Mouse (Mus musculus) testis, adult 2 months (tissue): ENCODE results near the gene Hcn2.

Experiments used
- CTCF ChIP-seq: fragments of 200-500 bp; IDR thresholded peaks from 2 replicates; pipeline ENCODE4 v1.5.1; 2012; ENCODE audit warnings: low read depth, mild to moderate bottlenecking, inconsistent platforms, low read length, moderate library complexity; ENCODE audit not compliant: control insufficient read depth, insufficient read depth, insufficient replicate concordance
- POLR2A ChIP-seq: fragments of 200-500 bp; IDR thresholded peaks from 2 replicates; pipeline ENCODE4 v1.6.1; 2012; ENCODE audit warnings: low read depth, mild to moderate bottlenecking, inconsistent platforms, low read length, moderate library complexity; ENCODE audit not compliant: control insufficient read depth

DNA sequence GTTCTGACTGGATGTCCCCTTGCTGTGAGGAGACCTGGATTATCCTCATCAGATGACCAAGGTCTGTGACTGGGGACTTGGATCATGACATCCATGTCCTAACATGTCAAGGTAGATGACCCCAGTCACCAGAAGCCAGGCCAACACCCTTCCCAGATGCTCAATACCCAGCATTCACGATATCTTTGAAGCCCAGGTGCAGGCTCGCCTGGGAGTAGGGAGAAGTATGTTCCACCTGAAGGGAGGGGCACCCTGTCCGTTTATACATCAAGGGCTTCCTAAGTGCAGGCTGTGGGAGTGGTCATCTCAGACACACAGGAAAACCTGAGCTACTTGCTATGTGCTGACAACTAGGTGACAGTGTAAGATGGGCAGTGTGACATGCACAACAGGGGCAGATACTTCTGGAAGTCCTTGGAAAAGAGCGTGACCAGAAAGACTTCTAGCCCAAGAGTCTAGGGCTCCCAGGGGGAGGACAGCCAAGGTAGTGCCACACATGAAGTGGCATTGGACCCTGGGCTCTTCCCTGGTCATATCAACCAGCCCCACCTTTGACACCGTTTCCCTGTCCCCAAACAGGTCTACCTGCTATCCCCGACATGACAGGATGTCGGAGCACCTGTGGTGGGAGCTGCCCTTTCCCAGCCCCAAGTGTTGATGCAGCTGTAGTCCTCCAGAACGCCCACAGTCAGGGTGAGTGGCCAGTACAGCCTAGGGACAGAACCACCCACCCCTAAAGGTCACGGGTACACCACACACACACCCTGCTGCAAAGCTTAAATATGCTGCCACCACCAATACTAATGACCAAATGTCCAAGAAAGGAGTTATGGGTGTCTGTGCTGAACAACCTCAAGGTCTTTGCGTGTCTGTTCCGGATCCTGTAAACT lies 35.6 kb upstream of the Hcn2 start:
- TF ChIP-seq CTCF (no peak), POLR2A (no peak)
